Mouse (Mus musculus) ovary, postnatal 36 days (tissue): Measurements from ENCODE around the gene Spon1.

Experiments
- DNase-seq: peaks from one replicate; pipeline ENCODE4 v3.0.0; 2022; ENCODE audit warnings: low spot score, mixed read lengths

The Spon1 gene

GRCm38 (mm10) chr7:114005499-114005898 is 239.7 kb downstream of the Spon1 start:
- no peak for DNase-seq

GRCm38 (mm10) chr7:114006456-114006855 is 240.7 kb downstream of the Spon1 start:
- DNase-seq = no peak

GRCm38 (mm10) chr7:114007565-114007964 is 241.8 kb downstream of the Spon1 start:
- peak; percentile 28 for DNase-seq

GRCm38 (mm10) chr7:114011726-114012443 is 246.1 kb downstream of the Spon1 start:
- no peak for DNase-seq

GRCm38 (mm10) chr7:114016001-114016949 is 250.5 kb downstream of the Spon1 start:
- DNase-seq = no peak

GRCm38 (mm10) chr7:114018861-114019260 is 253.1 kb downstream of the Spon1 start:
- DNase-seq = no peak

GRCm38 (mm10) chr7:114020057-114020703 is 254.4 kb downstream of the Spon1 start:
- no peak for DNase-seq

GRCm38 (mm10) chr7:114020704-114021093 is 254.9 kb downstream of the Spon1 start:
- peak; percentile 61 for DNase-seq

GRCm38 (mm10) chr7:114026923-114027322 is 261.1 kb downstream of the Spon1 start:
- no peak for DNase-seq

GRCm38 (mm10) chr7:114027406-114027805 is 261.6 kb downstream of the Spon1 start:
- DNase-seq = no peak

- no peak for DNase-seq
Observed at GRCm38 (mm10) chr7:114028828-114029227, 263.0 kb downstream of the Spon1 start.

GRCm38 (mm10) chr7:114029596-114029995 is 263.8 kb downstream of the Spon1 start:
- DNase-seq = peak; percentile 49

- no peak for DNase-seq
Observed at GRCm38 (mm10) chr7:114037237-114037636, 271.4 kb downstream of the Spon1 start.

GRCm38 (mm10) chr7:114041349-114041748 is 275.6 kb downstream of the Spon1 start:
- DNase-seq = no peak

- no peak for DNase-seq
Observed at GRCm38 (mm10) chr7:114042973-114043928, 277.5 kb downstream of the Spon1 start.

- no peak for DNase-seq
Observed at GRCm38 (mm10) chr7:114043929-114044549, 278.2 kb downstream of the Spon1 start.

GRCm38 (mm10) chr7:114045814-114046213 is 280.0 kb downstream of the Spon1 start:
- no peak for DNase-seq

GRCm38 (mm10) chr7:114053720-114054119 is 287.9 kb downstream of the Spon1 start:
- DNase-seq = no peak

- no peak for DNase-seq
Observed at GRCm38 (mm10) chr7:114058166-114058565, 292.4 kb downstream of the Spon1 start.

GRCm38 (mm10) chr7:114058927-114059441 is 293.2 kb downstream of the Spon1 start:
- no peak for DNase-seq

GRCm38 (mm10) chr7:114060445-114060844 is 294.6 kb downstream of the Spon1 start:
- DNase-seq = no peak
